Mouse (Mus musculus): ENCODE measurements at regions not wholly inside any gene's neighbourhood (a gene's known extent, or its start where the extent isn't known, plus 50 kb on each side); places are given as distances from the start of the nearest gene placed in this dataset.
A peak's percentile ranks its signal among the peaks of the same experiment; 100 is the strongest.

DNA sequence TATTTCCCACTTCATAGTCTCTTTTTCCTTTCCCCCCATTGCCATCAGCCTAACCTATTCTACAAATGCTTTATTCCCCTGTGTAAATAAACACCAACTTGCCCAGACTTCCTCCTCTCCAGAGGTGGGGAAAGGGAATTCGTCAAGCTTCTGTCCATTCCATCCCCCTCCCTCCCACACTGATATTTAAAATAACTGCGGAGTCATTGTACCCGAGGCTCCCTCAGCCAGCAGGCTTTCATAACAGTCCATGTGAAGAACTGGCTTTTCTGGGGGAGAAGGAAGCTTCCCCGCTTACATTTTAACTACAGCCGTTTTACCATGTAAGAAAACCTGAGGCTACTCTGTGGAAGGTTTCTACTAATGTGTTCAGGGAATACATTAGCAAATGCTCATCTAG lies 193.1 kb upstream of the Cnksr2 start:
- DNase-seq (ENCODE audit: low spot score in 2 of 2) = peak in 1 of 2 experiments; percentile 29

DNA sequence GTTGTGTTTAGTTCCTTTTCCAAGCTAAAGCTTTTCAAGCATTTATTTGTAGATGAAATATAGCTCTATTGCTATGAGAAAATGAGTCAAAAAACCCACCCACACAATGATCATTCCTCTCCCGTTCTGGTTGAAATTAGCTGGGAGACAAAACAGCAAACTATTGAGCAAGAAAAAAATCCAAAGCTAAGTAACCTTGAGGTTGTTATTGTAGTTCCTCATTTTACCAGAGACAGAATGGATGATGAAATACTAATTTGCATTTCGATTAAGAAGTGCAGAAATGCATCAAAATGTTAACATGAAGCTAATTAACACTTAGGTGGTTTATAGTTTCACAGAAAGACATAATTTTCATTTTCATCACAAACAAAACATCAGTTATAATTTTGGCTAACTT lies 166.1 kb upstream of the Cnksr2 start:
- DNase-seq (ENCODE audit: low spot score in 2 of 2) = peak in 1 of 2 experiments; percentile 21

DNA sequence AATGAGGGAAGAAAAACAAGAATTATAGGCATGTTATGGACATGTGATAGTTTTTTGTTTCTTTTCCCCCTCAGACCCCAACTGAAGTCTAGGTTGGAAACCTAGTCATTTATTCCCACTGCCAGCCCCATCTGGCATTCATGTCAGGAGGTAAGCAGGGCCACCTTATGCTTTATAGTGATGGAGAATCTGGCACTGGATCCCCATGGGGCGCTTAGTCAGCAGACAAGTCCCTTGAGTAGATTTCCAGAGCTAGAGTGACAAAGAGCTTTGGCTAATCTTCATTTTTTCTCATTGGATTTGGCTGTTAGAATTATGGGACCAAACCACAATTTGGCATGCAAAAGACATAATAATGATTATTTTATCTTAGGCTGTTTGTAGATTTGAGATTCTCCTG lies 152.4 kb upstream of the Cnksr2 start:
- DNase-seq (ENCODE audit: low spot score in 2 of 2) = no peak

DNA sequence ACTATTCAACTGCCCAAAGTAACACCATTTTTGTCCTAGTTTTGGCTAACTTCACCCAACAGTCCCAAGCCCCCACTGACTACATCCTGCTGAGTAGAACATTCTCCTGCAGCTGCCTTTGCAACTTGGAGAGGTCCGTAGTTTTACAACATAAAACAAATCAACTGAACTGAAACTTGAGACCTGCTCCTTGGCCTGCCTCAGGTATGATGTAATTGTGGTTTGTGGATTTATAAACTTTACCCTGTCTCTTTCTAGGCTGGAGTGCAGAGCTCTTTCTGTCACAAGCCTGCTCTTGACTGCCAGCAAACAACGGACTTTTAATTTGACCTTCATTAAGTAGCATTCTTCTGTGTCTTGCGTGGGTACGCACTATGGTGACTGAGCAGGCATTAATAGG lies 138.4 kb upstream of the Cnksr2 start:
- no peak for DNase-seq (ENCODE audit: low spot score in 2 of 2)

DNA sequence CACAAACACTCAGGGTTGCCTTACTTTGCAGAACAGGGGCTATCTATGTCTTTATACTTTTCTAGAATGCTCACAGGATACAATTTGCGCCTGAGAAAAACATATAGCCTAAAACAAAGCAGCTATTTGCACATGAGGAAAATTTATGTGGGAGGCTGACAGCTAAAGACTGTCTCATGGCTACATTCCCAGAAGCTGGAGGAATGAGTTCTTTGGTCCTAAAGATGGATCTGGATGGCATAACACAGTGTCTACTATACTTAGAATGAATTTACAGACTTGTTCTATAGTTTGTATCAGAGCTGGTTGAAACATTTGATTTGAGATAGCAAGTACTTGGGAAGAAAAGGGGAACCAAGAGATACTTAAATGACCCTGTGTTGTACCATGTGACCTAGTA lies 137.3 kb upstream of the Cnksr2 start:
- peak in 1 of 2 experiments; percentile 1 for DNase-seq (ENCODE audit: low spot score in 2 of 2)

DNA sequence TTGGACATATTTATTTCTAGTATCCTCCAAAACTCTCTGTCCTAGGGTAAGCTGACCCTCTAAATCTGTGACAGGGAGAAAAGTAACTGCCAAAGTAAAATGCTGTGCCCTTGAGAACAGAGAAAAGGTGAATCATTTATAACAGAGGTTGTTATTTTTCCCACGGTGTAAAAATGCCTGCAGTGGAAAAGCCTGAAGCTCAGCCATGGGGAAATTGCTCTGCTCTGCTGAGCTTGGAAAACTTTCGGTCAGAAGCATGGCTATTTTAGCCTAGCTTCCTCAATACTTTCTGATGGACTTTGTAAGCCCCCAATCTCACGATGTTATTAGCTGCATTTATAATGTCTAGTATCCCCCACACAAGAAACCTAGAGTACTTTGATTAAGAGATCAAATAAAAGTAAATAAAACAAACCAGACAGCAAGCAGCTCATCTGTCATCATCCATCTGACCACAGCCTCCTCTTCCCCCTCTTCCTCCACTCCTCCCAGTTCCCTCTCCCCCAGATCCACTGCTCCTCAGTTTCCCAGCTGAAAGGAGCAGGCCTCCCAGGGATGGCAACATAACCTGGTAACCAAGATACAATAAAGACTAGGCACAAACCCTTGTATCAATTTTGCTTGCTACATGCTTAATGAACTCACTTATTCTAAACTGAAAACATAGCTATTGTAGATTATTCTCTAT lies 92.9 kb upstream of the Cnksr2 start:
- DNase-seq (ENCODE audit: low spot score in 2 of 2) = no peak

DNA sequence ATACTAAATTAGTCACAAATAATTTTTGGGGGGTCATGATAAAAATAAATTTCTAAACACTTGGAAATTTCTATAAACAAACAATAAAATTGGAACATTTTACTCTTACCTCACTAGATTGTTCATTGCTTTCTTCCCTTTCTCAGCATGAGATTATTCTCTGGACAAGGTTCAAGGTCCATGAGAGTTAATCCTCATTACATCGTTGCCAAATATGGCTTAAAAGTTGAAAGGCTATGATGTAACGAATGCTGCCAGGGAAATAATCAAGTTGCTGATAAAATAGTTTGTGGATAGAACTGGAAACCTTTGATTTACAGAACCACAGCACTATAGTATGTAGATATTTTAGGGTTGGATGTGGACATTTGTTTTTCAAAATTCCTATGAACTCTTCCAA lies 90.4 kb upstream of the Cnksr2 start:
- DNase-seq (ENCODE audit: low spot score in 2 of 2) = no peak

All from layer of hippocampus, adult 18-20 months (tissue).